Mouse (Mus musculus) gastrocnemius, postnatal 4 days (tissue): Measurements from ENCODE around the gene Lypd3. TPM values are rescaled to one million over a fixed set of nuclear protein-coding genes. Genes with fewer than 3 reads are reported as not detected.
"Not testable (repeated sequence)": the region's sequence is repeated elsewhere in the genome, so short reads cannot be mapped to it uniquely, and the experiment has no call there.

Experiments used
- DNase-seq, 2 experiments: peaks; one replicate each; pipeline ENCODE4 v3.0.0; 2021 to 2022; ENCODE audit warnings: low spot score in 2 of 2, mixed read lengths in 2 of 2
- total RNA-seq, 2 experiments: library from RNA; stranded (reverse); gene quantifications; 2 replicates each; pipeline ENCODE4 v1.2.3; 2021

Gene Lypd3
- total RNA-seq, 2 experiments from 2014 or later, result not detected

GRCm38 (mm10) chr7:24611709-24612108 is 24.6 kb upstream of the Lypd3 start:
- DNase-seq, result no peak

- no peak for DNase-seq
Observed at GRCm38 (mm10) chr7:24612308-24612910, 23.9 kb upstream of the Lypd3 start.

DNA sequence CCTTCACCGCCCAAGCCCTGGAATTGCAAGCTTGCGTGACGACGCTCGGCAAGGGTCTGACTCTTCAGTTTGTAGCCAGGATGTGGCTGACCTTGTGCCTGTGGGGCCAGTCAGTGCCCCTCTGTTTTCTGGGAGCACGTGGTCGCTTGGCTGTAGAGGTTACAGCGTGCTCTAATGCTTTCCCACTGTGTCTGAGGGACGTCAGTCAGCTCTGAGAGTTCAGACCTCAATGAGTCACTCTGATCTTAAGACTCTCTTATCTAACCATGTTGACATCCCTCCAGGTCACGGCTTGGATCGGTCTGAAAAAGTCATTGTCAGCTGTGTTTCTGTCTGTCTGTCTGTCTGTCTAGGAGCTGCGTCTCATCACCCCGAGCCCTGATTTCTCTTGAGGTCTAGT is 21.5 kb upstream of the Lypd3 start:
- DNase-seq, result no peak

DNA sequence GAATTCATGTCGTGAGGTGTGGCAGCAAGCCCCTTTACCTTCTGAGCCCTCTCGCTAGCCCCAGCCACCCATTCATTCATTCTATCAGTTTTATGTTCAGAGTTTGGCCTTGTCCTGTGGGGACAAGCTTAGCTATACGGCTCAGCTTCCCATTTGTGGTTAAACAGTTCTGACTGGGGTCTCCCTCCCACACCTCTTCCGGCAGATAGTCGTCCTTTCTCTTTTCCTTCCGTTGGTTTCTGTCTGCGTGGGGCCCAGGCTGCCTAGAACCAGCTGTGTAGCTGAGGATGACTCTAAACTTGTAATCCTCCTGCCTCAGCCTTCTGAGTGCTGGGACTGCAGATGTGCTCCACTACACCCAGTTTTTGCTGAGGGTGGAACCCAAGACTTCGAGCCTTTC is 18.6 kb upstream of the Lypd3 start:
- no peak for DNase-seq

DNA sequence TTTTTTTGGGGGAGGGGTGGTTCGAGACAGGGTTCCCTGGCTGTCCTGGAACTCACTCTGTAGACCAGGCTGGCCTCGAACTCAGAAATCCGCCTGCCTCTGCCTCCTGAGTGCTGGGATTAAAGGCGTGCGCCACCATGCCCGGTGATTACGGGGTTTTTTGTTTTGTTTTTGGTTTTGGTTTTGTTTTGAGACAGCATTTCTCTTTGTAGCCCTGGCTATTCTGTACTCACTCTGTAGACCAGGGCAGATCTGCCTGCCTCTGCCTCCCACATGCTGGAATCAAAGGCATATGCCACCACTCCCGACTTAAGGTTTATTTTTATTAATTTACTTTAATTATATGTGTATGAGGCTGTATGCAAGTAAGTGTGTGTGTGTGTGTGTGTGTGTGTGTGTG is 18.0 kb upstream of the Lypd3 start:
- not testable (repeated sequence) for DNase-seq

GRCm38 (mm10) chr7:24619671-24620397 is 16.5 kb upstream of the Lypd3 start:
- DNase-seq, result no peak

DNA sequence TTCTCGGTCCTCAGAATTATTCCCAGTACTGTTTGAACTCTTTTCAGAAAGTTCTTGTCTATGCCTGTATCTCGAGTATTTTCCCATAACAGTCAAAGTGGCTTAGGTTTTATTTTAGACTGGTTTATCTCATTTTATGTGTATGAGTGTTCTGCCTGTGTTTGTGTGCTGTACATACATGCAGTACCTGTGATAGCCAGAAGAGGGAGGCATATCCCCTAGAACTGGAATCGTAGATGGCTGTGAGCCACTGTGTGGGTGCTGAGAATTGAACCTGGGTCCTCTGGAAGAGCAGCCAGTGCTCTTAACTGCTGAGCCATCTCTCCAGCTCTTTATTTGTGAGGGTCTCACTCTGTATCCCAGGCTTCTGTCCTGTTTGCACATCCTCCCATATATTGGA is 15.2 kb upstream of the Lypd3 start:
- DNase-seq, result no peak

- no peak for DNase-seq
Observed at GRCm38 (mm10) chr7:24622967-24623366, 13.4 kb upstream of the Lypd3 start.

- peak; percentile 79 to 90 for DNase-seq
Observed at GRCm38 (mm10) chr7:24628685-24629610, 7.4 kb upstream of the Lypd3 start.

GRCm38 (mm10) chr7:24629672-24630071 is 6.7 kb upstream of the Lypd3 start:
- no peak for DNase-seq

DNA sequence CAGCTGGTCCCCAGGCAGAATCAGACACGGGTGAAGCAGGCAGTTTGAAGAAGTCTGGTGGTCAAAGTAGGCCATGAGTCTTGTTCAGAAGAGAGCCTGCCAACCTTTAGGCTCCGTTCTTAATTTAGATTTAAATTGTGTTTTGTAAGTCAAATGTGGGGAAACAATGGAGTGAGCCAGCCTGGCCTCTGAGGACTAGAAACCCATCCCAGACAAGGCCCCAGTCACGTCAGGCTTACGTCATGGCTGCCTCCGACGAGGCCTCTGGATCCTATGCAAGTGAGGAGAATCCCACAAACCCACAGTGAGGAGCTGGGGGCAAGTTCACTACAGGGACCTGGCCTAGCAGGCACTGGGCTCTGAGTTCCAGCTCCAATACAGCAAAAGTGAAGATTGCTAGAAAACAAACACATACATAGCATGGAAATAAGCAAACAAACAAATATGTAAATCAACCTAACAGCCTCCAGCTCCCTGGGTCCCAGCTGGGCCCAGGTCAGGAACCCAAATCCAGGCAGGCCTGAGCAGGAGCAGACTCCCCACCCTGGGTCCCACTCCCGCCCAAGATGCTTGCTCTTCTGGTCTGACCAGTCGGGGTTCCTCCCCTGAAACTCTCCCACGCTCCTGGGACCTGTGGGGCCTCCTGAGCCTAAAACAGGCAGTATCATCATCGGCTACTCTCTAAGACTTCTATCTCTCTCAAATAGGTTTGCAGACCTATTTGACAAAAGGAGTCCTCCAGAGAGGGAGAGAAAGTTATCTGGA is 6.1 kb upstream of the Lypd3 start:
- no peak for DNase-seq

- DNase-seq, result no peak
Observed at GRCm38 (mm10) chr7:24637046-24637445, 696 bp downstream of the Lypd3 start.

- DNase-seq, result no peak
Observed at GRCm38 (mm10) chr7:24638026-24638856, 1.9 kb downstream of the Lypd3 start.

GRCm38 (mm10) chr7:24640450-24640849 is 4.1 kb downstream of the Lypd3 start:
- no peak for DNase-seq

DNA sequence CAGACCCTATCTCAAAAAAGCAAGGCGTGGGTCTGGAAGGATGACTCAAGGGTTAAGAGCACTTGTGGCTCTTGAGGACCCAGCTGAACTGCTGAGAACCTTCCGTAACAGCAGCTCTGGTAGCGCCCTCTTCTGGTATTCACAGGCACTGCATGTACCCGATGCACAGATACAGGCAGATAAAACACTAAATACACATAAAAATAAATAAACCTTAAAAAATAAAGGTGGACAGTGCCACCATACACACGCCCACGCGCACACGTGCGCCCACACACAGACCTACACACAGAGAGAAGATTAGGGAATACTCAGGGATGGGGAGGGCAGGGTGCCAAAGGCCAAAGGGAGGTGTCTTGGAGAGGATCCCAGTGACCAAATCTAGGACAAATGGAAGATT is 6.1 kb downstream of the Lypd3 start:
- peak in 1 of 2 experiments; percentile 62 for DNase-seq

- DNase-seq, result no peak
Observed at GRCm38 (mm10) chr7:24644492-24644891, 8.1 kb downstream of the Lypd3 start.

- DNase-seq, result no peak
Observed at GRCm38 (mm10) chr7:24644996-24645395, 8.6 kb downstream of the Lypd3 start.

DNA sequence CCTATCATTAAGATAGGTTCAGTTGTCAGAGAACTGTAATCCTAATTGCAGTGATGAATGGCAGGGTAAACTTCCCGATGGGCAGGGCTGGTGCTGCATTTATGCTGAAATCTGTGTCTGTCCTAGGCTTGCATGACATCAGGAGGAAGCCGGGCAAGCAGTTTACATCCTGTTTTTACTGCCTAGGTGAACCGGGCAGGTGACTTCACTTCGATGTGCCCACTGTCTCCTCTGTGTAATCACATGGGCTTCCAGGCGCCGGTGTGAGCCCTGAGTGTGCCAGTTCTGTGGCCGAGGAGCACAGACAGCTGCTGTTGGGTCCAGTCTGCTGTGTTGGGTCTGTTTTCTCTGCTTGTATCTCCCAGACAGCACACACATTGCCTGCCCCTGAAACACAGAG is 10.1 kb downstream of the Lypd3 start:
- no peak for DNase-seq

DNA sequence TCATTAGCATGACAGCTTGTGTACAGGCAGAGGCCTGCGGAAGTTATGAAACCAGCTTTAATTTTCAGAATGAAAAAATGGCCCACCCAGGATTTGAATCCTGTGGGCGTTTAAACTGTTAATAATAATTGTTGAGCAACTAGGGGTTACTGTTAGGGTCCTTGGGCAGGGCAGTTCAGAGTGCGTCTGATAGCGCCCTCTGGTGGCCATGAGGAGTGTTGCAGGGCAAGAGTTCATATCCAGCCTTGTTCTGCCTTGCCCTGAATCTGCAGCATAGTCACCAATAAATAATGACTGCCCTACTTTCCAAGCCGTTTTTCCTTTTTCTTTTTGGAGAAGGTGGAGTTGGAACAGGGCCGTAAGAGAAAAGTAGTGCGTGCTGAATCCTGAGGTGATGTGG is 17.3 kb downstream of the Lypd3 start:
- DNase-seq, result peak in 1 of 2 experiments; percentile 51

DNA sequence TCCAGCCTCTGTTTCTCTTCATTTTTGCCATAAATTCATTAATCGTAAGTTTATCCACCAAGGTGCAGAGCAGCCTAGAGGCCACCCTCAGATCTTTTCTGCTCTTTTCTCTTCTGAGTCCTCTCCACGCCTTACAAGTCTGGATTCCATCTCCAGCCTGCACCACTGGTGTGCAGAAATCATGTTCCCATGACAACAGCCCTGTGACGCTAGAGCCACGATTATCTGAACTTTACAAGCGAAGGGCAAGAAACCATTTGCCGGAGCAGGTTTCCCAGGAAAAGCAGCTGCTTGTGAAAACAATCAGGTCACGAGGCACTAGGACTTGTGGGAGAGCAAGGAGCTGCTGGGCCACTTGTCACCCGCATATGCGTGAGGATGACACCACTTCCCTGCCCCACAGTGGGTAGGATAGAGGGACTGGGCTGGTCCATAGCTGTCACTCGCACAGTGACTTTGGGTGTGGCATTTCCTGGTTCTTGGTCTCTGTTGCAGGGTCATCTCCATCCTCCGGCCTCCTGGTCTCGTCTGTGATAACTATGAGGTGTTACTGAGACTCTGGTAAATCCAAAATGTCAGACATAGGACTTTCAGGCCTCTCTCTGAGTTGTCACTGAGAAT is 23.5 kb downstream of the Lypd3 start:
- no peak for DNase-seq
